Mouse (Mus musculus): ENCODE results near the gene Acp6.

The Acp6 gene

DNA sequence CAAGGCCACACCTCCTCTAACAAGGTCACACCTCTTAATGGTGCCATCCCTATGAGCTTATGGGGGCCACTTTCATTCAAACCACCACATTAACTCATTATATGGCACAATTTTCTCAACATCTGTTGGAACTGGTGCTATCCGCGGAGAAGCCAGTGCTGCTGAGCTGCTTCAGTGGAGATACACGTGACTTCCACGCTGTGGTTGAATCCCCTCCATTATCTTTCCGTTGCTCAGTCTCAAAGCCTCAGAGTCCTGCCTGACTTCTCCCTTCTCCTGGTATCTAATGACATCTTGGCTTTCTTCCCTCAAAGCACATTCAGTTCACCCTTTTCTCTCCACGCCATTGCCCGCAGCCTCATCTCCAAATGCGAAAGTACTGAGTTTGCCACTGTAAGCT, 38.0 kb downstream of the Acp6 start:
- in situ Hi-C loops (cut with MboI, MseI): no loop called here

DNA sequence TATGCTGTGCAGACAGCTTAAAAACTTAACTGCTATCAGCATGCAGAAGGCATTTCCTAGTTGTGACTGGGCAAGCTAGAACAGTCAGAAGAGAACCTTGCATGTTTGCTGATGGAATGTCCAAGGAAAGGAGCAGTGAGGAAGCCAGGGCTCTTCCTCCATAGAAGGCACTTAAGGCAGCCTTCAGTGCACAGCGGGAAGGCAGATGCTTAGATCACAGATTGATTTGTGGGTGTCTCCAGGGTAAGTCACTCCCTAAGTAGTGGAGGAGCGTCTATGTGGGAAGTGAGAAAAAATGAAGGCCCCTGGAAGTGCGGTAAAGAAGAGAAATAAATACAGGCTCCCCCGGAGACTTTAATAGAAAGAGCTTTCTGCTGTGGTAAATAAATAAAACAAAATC, 40.7 kb downstream of the Acp6 start:
- in situ Hi-C loops (cut with MboI, MseI): no loop called here

DNA sequence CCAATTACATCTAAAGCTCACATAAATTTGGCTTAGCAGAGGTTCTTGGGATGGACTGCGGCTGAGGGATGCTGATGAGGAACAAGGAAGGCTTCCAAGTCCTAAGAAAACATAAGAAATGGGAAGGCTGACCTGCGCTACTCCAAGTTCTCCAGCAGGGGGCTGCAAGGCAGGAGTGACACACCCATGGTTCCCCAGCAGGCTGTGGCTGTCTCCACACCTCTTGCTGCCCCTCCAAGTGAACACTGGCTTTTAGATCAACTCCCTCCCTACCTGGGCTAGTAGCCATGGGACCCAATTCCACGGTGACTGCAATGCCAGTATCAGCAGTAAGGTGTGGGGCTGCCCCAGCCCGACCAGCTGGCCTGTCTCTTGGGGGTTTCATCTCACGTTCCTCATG, 43.4 kb downstream of the Acp6 start:
- in situ Hi-C loops (cut with MboI, MseI): no loop called here

DNA sequence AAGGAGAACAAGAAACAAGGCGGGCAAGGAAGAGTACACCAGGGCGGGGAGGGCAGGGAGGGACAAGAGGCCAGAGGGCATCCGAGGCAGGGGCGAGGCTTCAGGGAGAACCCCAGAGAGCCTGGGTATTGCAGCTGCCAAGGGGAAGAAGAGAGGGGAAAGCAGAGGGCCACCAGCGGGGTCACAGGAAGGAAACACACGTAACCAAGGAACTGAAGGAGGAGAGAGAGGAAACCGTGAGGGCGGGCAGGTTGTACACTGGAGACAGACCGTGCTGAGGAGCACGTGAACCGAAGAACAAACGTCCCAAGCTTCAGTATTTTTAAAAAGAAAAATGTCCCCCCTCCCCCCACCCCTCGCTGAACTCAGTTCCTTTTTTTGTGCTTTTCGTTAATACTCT, 45.3 kb downstream of the Acp6 start:
- in situ Hi-C loops (cut with MboI, MseI): no loop called here

DNA sequence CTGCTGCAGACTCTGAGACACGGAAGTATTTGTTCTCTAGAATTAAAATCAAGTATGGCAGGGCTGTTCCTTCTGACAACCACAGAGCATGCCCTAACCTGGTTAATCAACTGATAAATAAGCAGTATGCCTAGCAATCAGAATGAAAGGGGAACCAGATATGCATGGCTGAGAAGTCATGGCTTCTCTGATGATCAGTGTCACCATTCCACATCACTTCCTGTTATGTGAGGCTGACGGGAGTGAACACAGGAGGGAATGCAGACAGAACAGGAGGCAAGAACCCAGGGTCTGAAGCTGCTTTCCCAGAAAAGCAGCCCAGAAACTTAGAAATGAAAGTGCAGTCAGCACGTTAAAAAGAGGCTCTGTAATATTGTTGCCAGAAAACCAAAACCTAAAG, 47.9 kb downstream of the Acp6 start:
- in situ Hi-C loops (cut with MboI, MseI): no loop called here

DNA sequence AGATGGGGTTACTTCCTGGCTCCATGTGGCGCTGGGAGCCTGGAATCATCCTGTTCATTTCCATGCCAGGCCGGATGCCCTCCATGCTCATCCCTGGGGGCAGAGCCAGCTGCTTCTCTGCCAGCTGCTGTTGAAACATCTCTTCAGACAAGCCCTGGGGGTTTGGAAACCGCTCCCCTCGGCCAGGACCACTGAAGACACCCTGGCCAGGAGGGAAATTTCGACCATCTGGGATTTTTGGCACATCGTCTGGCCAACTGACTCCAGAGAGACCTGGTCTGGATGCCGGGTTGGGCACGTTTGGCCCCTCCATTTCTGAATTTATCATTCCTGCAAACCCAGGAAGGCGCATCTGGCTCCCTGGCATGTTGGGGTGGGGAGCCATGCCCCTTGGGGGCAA, 50.8 kb downstream of the Acp6 start:
- in situ Hi-C loops (cut with MboI, MseI): no loop called here

DNA sequence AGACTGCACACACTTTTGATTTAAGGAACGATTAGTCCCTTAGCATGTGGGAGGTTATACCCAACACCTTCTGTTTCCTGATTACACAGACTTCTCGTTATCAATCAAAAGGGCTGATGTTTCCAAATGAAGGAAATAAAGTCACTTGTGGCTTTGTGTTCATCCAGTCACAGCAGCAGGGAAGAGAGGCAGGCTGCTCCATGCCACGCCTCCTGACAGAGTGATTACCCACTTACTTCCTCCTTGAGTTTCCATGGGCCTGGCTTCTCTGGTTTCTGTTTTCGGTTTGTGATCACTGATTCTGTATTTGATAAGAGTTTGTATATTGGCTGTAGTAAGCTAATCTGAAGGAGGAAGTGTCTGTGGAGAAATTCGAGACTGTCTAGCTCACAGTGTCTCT, 52.6 kb downstream of the Acp6 start:
- in situ Hi-C loops (cut with MboI, MseI): no loop called here

DNA sequence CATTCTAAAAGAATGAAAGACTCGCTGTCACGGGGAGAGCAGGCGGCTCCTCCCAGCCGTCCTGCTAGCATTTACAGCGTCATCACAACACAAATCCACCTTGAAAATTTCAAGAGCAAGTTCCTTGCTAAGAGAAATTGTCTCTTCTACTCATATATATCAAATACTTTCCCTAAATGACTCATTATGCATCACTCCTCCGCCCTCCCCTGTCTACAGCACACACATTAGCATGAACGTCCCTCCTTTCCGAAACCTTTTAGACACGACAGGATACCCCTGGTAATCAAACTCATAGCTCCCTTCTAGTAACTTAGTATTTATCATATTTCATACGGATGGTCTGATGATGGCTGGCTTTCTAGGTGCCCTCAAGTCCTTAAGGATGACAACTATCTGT, 55.3 kb downstream of the Acp6 start:
- in situ Hi-C loops (cut with MboI, MseI): no loop called here

DNA sequence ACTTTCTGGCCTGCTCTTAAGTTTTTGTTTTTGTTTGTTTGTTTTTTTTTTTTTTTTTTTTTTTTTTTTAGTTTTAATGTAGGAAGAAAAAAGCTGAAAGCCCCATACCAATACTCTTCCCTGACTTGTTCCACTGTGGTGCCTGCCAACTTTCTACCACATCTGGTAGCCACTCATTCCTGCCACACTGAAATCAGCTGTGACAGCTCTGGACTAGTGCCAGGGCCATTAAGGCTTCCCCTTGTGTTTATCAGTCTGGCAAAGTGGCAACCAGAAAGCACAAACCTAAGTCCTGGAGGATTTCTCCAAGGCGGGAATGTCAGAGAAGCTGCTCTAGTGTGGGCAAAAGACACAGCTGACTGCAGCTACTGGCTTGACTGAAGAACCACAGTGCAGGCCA, 55.9 kb downstream of the Acp6 start:
- in situ Hi-C loops (cut with MboI, MseI): no loop called here

DNA sequence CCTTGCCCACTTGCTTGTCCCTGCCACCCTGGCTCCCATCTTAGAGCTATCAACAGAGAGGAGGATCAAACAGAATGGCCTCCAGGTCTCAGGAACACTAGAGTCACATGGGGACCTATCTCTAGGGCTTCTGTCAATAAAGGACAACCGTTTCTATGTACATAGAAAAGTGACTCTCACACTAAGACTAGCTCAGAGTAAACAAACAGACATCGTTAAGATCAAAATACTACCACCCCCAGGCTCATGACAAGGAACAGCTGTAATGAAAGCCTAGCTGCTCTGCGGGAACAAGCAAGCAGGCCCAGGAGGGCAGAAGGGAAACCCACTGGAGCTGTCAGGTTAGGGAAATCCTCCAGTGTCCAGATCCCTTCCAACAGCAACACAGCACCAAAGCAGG, 56.9 kb downstream of the Acp6 start:
- in situ Hi-C loops (cut with MboI, MseI): no loop called here

DNA sequence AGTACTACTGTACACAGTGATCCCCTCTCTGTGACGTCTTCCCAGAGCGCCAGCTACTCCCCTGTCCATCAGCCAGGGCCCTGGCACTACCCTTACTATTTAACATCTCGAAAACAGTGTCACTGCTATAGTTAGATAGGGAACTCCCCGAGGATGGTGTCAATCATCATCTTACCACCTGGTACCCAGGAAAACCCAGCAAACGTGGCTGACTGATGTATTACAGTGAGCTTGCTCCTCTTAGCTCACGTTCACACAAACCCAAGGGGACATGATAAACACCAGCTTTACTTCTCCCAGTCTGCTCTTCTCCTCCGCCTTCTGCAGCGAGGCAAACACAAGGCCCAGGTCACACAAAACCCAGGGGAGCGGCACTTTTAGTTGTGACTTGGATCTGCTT, 64.7 kb downstream of the Acp6 start:
- in situ Hi-C loops (cut with MboI, MseI): no loop called here

DNA sequence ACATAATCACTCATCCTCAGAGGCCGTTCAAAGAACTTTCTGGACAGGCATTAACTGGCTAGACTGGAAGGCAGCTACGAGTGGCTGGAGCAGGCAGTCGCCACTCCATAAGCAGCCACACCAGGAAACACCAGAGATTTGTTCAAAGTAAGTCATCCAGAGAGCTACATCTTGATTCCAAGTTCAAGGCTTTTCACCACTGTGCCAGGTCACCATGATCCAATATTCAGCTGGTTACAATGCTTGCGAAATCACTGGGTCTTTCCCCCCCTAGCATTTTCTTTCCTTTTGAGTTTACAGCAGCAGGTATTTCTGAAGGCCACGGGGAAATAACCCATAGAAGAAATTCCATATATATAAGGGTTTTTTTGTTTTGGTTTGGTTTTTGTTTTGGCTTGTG, 66.7 kb downstream of the Acp6 start:
- in situ Hi-C loops (cut with MboI, MseI): loop anchor here (5.0 kb wide), 2 partner anchors 58 to 72 kb away; partner anchors contain the start of gene Bcl9

DNA sequence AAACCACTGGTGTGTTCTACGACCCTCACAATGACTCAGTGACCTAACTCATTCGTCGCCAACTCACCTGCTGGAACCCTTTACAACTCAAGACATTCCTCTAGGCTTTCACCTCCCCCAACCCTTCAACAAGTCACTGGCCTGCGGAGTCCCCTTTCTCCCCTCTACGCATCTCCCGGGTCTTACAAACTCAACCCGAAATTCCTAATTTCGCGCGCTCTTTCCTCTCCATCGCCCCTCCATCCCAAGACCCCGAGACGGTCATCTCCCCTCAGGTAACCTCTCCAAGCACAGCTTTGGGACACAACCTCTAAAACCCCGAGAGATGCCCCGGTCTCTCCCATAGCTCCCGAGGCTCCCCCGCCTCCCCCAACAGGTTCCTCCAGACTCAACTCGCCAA, 68.1 kb downstream of the Acp6 start:
- in situ Hi-C loops (cut with MboI, MseI): loop anchor here (5.0 kb wide), 2 partner anchors 59 to 71 kb away; partner anchors contain the start of gene Bcl9

Measured in regulatory T cell (primary cell).